Mouse (Mus musculus) heart, adult 2 months (tissue): ENCODE data around the gene Mbd4.

Source experiments
- CTCF ChIP-seq: fragments of 200-600 bp; IDR thresholded peaks from 2 replicates; pipeline ENCODE4 v1.8.1; 2022; ENCODE audit warnings: antibody characterized with exemption, mild to moderate bottlenecking, moderate library complexity
- EP300 ChIP-seq: fragments of 200-500 bp; IDR thresholded peaks from 2 replicates; pipeline ENCODE4 v1.6.1; 2011; ENCODE audit warnings: low read depth, low read length, control low read depth; ENCODE audit not compliant: insufficient read depth
- POLR2A ChIP-seq: fragments of 200-500 bp; IDR thresholded peaks from 2 replicates; pipeline ENCODE4 v1.6.1; 2011; ENCODE audit warnings: mild to moderate bottlenecking, low read depth, low read length, control low read depth; ENCODE audit not compliant: insufficient read depth

DNA sequence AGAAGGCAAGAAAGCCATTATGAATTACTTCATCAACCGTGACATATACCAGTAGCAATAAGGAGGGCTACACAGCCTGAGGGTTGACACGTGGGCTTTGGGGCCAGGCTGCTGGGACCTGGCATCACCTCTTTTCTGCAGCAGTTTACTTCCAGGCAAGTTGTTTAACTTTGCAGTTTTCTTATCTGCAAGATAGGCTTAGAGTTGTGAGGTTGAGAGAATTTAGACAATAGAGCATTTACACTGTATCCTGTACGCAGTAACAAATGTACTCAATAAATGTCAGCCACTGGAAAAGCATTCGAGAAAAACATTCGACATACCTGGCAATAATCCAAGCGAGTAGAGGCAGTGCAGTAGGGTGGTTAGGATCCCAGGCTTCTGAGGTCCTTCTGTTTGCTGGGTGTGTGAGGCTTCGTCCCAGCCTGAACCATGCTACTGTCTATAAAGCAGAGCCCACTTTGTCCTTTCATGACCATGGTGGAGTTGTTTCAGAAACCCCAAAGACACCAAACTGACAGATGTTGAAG, 6.9 kb upstream of the Mbd4 start:
- TF ChIP-seq POLR2A = no peak
- TF ChIP-seq CTCF = no peak
- no peak for TF ChIP-seq EP300
